Mouse (Mus musculus): ENCODE measurements around the gene Rgs6. TPM values are rescaled to one million over a fixed set of nuclear protein-coding genes. Genes with fewer than 3 reads are reported as not detected.

The Rgs6 gene
- total and polyA plus RNA-seq, 3 experiments, result not detected

- Histone ChIP-seq H3K9me3 (replicated peaks; ENCODE audit: low read length) (no peaks in the 10 kb centered on the region), H3K4me1 (ENCODE audit: control insufficient read depth in 1 of 2, insufficient read depth in 2 of 2) (peaks cover 5 to 28% of the 10 kb centered on the region in 2 experiments), H3K9ac (ENCODE audit: insufficient read depth, low read depth) (no peak overlapping the region), H3K36me3 (replicated peaks in 1 of 2; ENCODE audit: control insufficient read depth in 1 of 2, insufficient read depth in 1 of 2, low read length in 1 of 2) (no peaks in the 10 kb centered on the region), H3K4me2 (ENCODE audit: insufficient read depth, low read depth, poor library complexity, severe bottlenecking) (no peak overlapping the region), H3K4me3 (replicated peaks in 1 of 3; ENCODE audit: low read depth in 2 of 3, low read length in 2 of 3, poor library complexity in 1 of 3) (no peak overlapping the region), H3K79me2 (replicated peaks; ENCODE audit: control insufficient read depth, extremely low read depth, insufficient read depth, poor library complexity, severe bottlenecking) (no peaks in the 10 kb centered on the region), H3K27me3 (replicated peaks) (no peaks in the 10 kb centered on the region), H3K27ac (ENCODE audit: insufficient read depth, low read depth) (no peak overlapping the region)
- in situ Hi-C loops (cut with MboI; ENCODE audit: low pct_ligation_motif_present, low pct_unique_long_range_greater_than_20kb, low sequenced_read_pairs), result no loop called here
- peak; percentile 26 for DNase-seq (ENCODE audit: extremely low read depth)
- dilution Hi-C loops (cut with MboI; ENCODE audit: extremely low pct_ligation_motif_present, extremely low pct_unique_long_range_greater_than_20kb, low sequenced_read_pairs), result no loop called here
- no peak for TF ChIP-seq MAFK (IDR thresholded peaks at IDR 0.05; ENCODE audit: insufficient replicate concordance, low read length)
- TF ChIP-seq SMC3 (IDR thresholded peaks at IDR 0.05; ENCODE audit: low read depth, low read length), result no peak
- TF ChIP-seq SIN3A (IDR thresholded peaks at IDR 0.05; ENCODE audit: low read length), result no peak
- no peak for TF ChIP-seq IRF4 (IDR thresholded peaks at IDR 0.05; ENCODE audit: low read depth, low read length)
- TF ChIP-seq ZKSCAN1 (IDR thresholded peaks at IDR 0.05; ENCODE audit: borderline replicate concordance, low read depth, low read length), result no peak
- no peak for TF ChIP-seq MYC (IDR thresholded peaks at IDR 0.05; ENCODE audit: low read depth, low read length)
- no peak for TF ChIP-seq ZNF384 (IDR thresholded peaks at IDR 0.05; ENCODE audit: low read depth, low read length)
- TF ChIP-seq JUND (conservative IDR thresholded peaks at IDR 0.05; ENCODE audit: low read depth, low read length), result no peak
- no peak for TF ChIP-seq HCFC1 (IDR thresholded peaks at IDR 0.05; ENCODE audit: low read depth, low read length)
These were observed 446.9 kb downstream of the Rgs6 start for GRCm38 (mm10) chr12:83034859-83035569.

GRCm38 (mm10) chr12:83037798-83038560, 449.9 kb downstream of the Rgs6 start:
- peaks cover 7 to 40% of the 10 kb centered on the region in 2 experiments for H3K4me1 ChIP-seq (ENCODE audit: control insufficient read depth in 1 of 2, insufficient read depth in 2 of 2)
- H3K27ac ChIP-seq (ENCODE audit: insufficient read depth, low read depth), result no peak overlapping the region
- no peaks in the 10 kb centered on the region for H3K79me2 ChIP-seq (replicated peaks; ENCODE audit: control insufficient read depth, extremely low read depth, insufficient read depth, poor library complexity, severe bottlenecking)
- H3K9ac ChIP-seq (ENCODE audit: insufficient read depth, low read depth), result no peak overlapping the region
- no peak overlapping the region for H3K4me2 ChIP-seq (ENCODE audit: insufficient read depth, low read depth, poor library complexity, severe bottlenecking)
- H3K4me3 ChIP-seq (replicated peaks in 1 of 3; ENCODE audit: low read depth in 2 of 3, low read length in 2 of 3, poor library complexity in 1 of 3), result no peak overlapping the region
- TF ChIP-seq CHD2 (IDR thresholded peaks at IDR 0.05; ENCODE audit: low read length) (no peak), ZNF384 (IDR thresholded peaks at IDR 0.05; ENCODE audit: low read depth, low read length) (no peak), MEF2A (IDR thresholded peaks at IDR 0.05; ENCODE audit: borderline replicate concordance, low read depth, low read length) (no peak)
- H3K36me3 ChIP-seq (replicated peaks in 1 of 2; ENCODE audit: control insufficient read depth in 1 of 2, insufficient read depth in 1 of 2, low read length in 1 of 2), result no peaks in the 10 kb centered on the region
- H3K27me3 ChIP-seq (replicated peaks), result no peaks in the 10 kb centered on the region
- DNase-seq (ENCODE audit: extremely low read depth), result no peak
- in situ Hi-C loops (cut with MboI; ENCODE audit: low pct_ligation_motif_present, low pct_unique_long_range_greater_than_20kb, low sequenced_read_pairs), result no loop called here
- H3K9me3 ChIP-seq (replicated peaks; ENCODE audit: low read length), result no peaks in the 10 kb centered on the region
- dilution Hi-C loops (cut with MboI; ENCODE audit: extremely low pct_ligation_motif_present, extremely low pct_unique_long_range_greater_than_20kb, low sequenced_read_pairs), result no loop called here

- dilution Hi-C loops (cut with MboI; ENCODE audit: extremely low pct_ligation_motif_present, extremely low pct_unique_long_range_greater_than_20kb, low sequenced_read_pairs) (no loop called here), in situ Hi-C loops (cut with MboI; ENCODE audit: low pct_ligation_motif_present, low pct_unique_long_range_greater_than_20kb, low sequenced_read_pairs) (no loop called here)
- no peaks in the 10 kb centered on the region for H3K36me3 ChIP-seq (replicated peaks in 1 of 2; ENCODE audit: control insufficient read depth in 1 of 2, insufficient read depth in 1 of 2, low read length in 1 of 2)
- no peak for DNase-seq (ENCODE audit: extremely low read depth)
- no peak overlapping the region for H3K4me2 ChIP-seq (ENCODE audit: insufficient read depth, low read depth, poor library complexity, severe bottlenecking)
- no peaks in the 10 kb centered on the region for H3K79me2 ChIP-seq (replicated peaks; ENCODE audit: control insufficient read depth, extremely low read depth, insufficient read depth, poor library complexity, severe bottlenecking)
- H3K4me1 ChIP-seq (ENCODE audit: control insufficient read depth in 1 of 2, insufficient read depth in 2 of 2), result peaks cover 7 to 40% of the 10 kb centered on the region in 2 experiments
- no peak overlapping the region for H3K4me3 ChIP-seq (replicated peaks in 1 of 3; ENCODE audit: low read depth in 2 of 3, low read length in 2 of 3, poor library complexity in 1 of 3)
- no peaks in the 10 kb centered on the region for H3K9me3 ChIP-seq (replicated peaks; ENCODE audit: low read length)
- no peak for TF ChIP-seq ZKSCAN1 (IDR thresholded peaks at IDR 0.05; ENCODE audit: borderline replicate concordance, low read depth, low read length)
- no peak for TF ChIP-seq NELFE (IDR thresholded peaks at IDR 0.05; ENCODE audit: low read depth, low read length)
- TF ChIP-seq TCF12 (IDR thresholded peaks at IDR 0.05; ENCODE audit: low read depth, low read length), result no peak
- no peak for TF ChIP-seq ZMIZ1 (IDR thresholded peaks at IDR 0.05; ENCODE audit: low read depth, low read length)
- TF ChIP-seq IRF4 (IDR thresholded peaks at IDR 0.05; ENCODE audit: low read depth, low read length), result no peak
- no peak for TF ChIP-seq KAT2A (IDR thresholded peaks at IDR 0.05; ENCODE audit: insufficient replicate concordance, low read length)
- no peak for TF ChIP-seq CHD2 (IDR thresholded peaks at IDR 0.05; ENCODE audit: low read length)
- no peak for TF ChIP-seq GABPA (IDR thresholded peaks at IDR 0.05; ENCODE audit: insufficient replicate concordance, low read depth, low read length)
- TF ChIP-seq BHLHE40 (IDR thresholded peaks at IDR 0.05; ENCODE audit: low read depth, low read length), result no peak
- TF ChIP-seq ETS1 (conservative IDR thresholded peaks at IDR 0.05; ENCODE audit: low read depth, low read length), result no peak
- TF ChIP-seq NRF1 (IDR thresholded peaks at IDR 0.05; ENCODE audit: low read depth, low read length), result no peak
- TF ChIP-seq ELF1 (IDR thresholded peaks at IDR 0.05; ENCODE audit: low read depth, low read length), result no peak
- no peak for TF ChIP-seq EP300 (IDR thresholded peaks at IDR 0.05; ENCODE audit: low read length)
- TF ChIP-seq MYC (IDR thresholded peaks at IDR 0.05; ENCODE audit: low read depth, low read length), result no peak
- no peak for TF ChIP-seq MXI1 (IDR thresholded peaks at IDR 0.05; ENCODE audit: low read depth, low read length)
- TF ChIP-seq MAFK (IDR thresholded peaks at IDR 0.05; ENCODE audit: insufficient replicate concordance, low read length), result no peak
- TF ChIP-seq HCFC1 (IDR thresholded peaks at IDR 0.05; ENCODE audit: low read depth, low read length), result no peak
- no peak overlapping the region for H3K9ac ChIP-seq (ENCODE audit: insufficient read depth, low read depth)
- no peaks in the 10 kb centered on the region for H3K27me3 ChIP-seq (replicated peaks)
- no peak overlapping the region for H3K27ac ChIP-seq (ENCODE audit: insufficient read depth, low read depth)
These were observed 450.7 kb downstream of the Rgs6 start for GRCm38 (mm10) chr12:83038779-83039178.
